Mouse (Mus musculus) intestine, embryonic 15.5 days (tissue): Measurements from ENCODE around the gene Dok1. TPM values are rescaled to one million over a fixed set of nuclear protein-coding genes. Genes with fewer than 3 reads are reported as not detected.

Source experiments
- ATAC-seq: fragments of 200-750 bp; cut with Nextera tagmentation; 2 replicates; pipeline ENCODE4 v1.8.0; 2017; ENCODE audit warnings: moderate TSS enrichment, moderate library complexity
- H3K27ac ChIP-seq: fragments of 300-500 bp; sonication (generic); 2 replicates; pipeline ENCODE4 v1.5.1; 2015; ENCODE audit warnings: mild to moderate bottlenecking, inconsistent platforms
- H3K27me3 ChIP-seq: fragments of 300-500 bp; sonication (generic); replicated peaks from 2 replicates; pipeline ENCODE4 v1.6.1; 2015; ENCODE audit warnings: inconsistent platforms
- H3K36me3 ChIP-seq: fragments of 300-500 bp; sonication (generic); 2 replicates; pipeline ENCODE4 v1.6.1; 2015; ENCODE audit warnings: inconsistent platforms
- H3K4me1 ChIP-seq: fragments of 300-500 bp; sonication (generic); replicated peaks from 2 replicates; pipeline ENCODE4 v1.6.1; 2015; ENCODE audit warnings: inconsistent platforms
- H3K4me2 ChIP-seq: fragments of 300-500 bp; sonication (generic); replicated peaks from 2 replicates; pipeline ENCODE4 v1.6.1; 2015; ENCODE audit warnings: mild to moderate bottlenecking, inconsistent platforms
- H3K4me3 ChIP-seq: fragments of 300-500 bp; sonication (generic); replicated peaks from 2 replicates; pipeline ENCODE4 v1.5.1; 2015; ENCODE audit warnings: inconsistent platforms
- H3K9ac ChIP-seq: fragments of 300-500 bp; sonication (generic); 2 replicates; pipeline ENCODE4 v1.6.1; 2015; ENCODE audit warnings: inconsistent platforms
- H3K9me3 ChIP-seq: fragments of 300-500 bp; sonication (generic); 2 replicates; pipeline ENCODE4 v1.6.1; 2016; ENCODE audit warnings: inconsistent platforms
- WGBS: fragments of 180-500 bp; shearing (Covaris S2); methylation state at CpG from one replicate; pipeline ENCODE4 v1.1.7; 2015; 5-methylcytosine and 5-hydroxymethylcytosine counted together
- polyA plus RNA-seq: library from polyadenylated mRNA; unstranded; fragments of >200 nt; fragmentation: Nextera tagmentation; extraction: Ambion mirVana; gene quantifications from 2 replicates; pipeline ENCODE4 v1.2.1, GENCODE M21; 2015

Dok1 gene
- polyA plus RNA-seq, result 9.7 and 9.8 TPM in 2 replicates

GRCm38 (mm10) chr6:83033249-83034185, at the start of gene Dok1, which contains the start of gene Loxl3:
Gene Dok1, minus strand, starts transcription at chr6:83033471.
Gene Loxl3, plus strand, starts transcription at chr6:83034173.
- ATAC-seq, result peak; percentile 92
- WGBS, result under 1% methylated on average over 51 of the region's 51 CpGs
- H3K27me3 ChIP-seq, result peaks cover 9% of the 10 kb centered on the region

GRCm38 (mm10) chr6:83080210-83080609, 46.9 kb upstream of the Dok1 start:
- Histone ChIP-seq H3K27me3 (peaks cover 46% of the 10 kb centered on the region), H3K27ac (no peak overlapping the region), H3K4me1 (peaks cover 3% of the 10 kb centered on the region; the same call in 1 of the 2 replicates), H3K9ac (no peak overlapping the region), H3K9me3 (no peaks in the 10 kb centered on the region), H3K36me3 (peaks cover 6% of the 10 kb centered on the region; the same call in 1 of the 2 replicates), H3K4me2 (no peak overlapping the region), H3K4me3 (no peak overlapping the region)
- 91% methylated on average over 5 of the region's 5 CpGs for WGBS
- ATAC-seq, result no peak

More at GRCm38 (mm10) chr6:83033249-83034185, at the start of gene Dok1, which contains the start of gene Loxl3:
- peak within 1 kb of the TSS; percentile 68 for H3K9ac ChIP-seq
- H3K36me3 ChIP-seq, result 0 out of 2 replicates have a peak, but pooled peaks cover 3% of the 10 kb centered on the region
- H3K4me2 ChIP-seq, result peak within 1 kb of the TSS; percentile 90
- peak within 1 kb of the TSS; percentile 66 for H3K4me3 ChIP-seq
- H3K4me1 ChIP-seq, result peaks cover 22% of the 10 kb centered on the region
- H3K9me3 ChIP-seq, result no peaks in the 10 kb centered on the region
- H3K27ac ChIP-seq, result peak within 1 kb of the TSS; percentile 88

GRCm38 (mm10) chr6:83078324-83078858, 45.1 kb upstream of the Dok1 start:
- WGBS, result under 1% methylated on average over 46 of the region's 46 CpGs
- Histone ChIP-seq H3K27me3 (peaks cover 43% of the 10 kb centered on the region), H3K27ac (peak overlapping the region; percentile 77), H3K4me1 (peaks cover 3% of the 10 kb centered on the region; the same call in 1 of the 2 replicates), H3K4me3 (peak overlapping the region; percentile 78), H3K9ac (peak overlapping the region; percentile 62), H3K4me2 (peak overlapping the region; percentile 89), H3K36me3 (peaks cover 6% of the 10 kb centered on the region; the same call in 1 of the 2 replicates), H3K9me3 (no peaks in the 10 kb centered on the region)
- peak; percentile 96 for ATAC-seq

- WGBS, result under 1% methylated on average over 54 of the region's 54 CpGs
- ATAC-seq, result peak; percentile 62
- H3K27me3 ChIP-seq, result peaks cover 39% of the 10 kb centered on the region
- H3K4me3 ChIP-seq, result peak within 1 kb of the TSS; percentile 78
- H3K27ac ChIP-seq, result peak within 1 kb of the TSS; percentile 77
- H3K9ac ChIP-seq, result peak within 1 kb of the TSS; percentile 62
- no peaks in the 10 kb centered on the region for H3K9me3 ChIP-seq
- H3K4me1 ChIP-seq, result peaks cover 3% of the 10 kb centered on the region; the same call in 1 of the 2 replicates
- peaks cover 6% of the 10 kb centered on the region; the same call in 1 of the 2 replicates for H3K36me3 ChIP-seq
- H3K4me2 ChIP-seq, result peak within 1 kb of the TSS; percentile 89
These were observed 44.5 kb upstream of the Dok1 start, which contains the start of gene Pcgf1 for GRCm38 (mm10) chr6:83077630-83078323. Gene Pcgf1, plus strand, starts transcription at chr6:83077869.

- peaks cover 65% of the 10 kb centered on the region for H3K27me3 ChIP-seq
- no peak overlapping the region for H3K27ac ChIP-seq
- no peaks in the 10 kb centered on the region for H3K36me3 ChIP-seq
- H3K9ac ChIP-seq, result no peak overlapping the region
- no peak overlapping the region for H3K4me2 ChIP-seq
- peaks cover 16% of the 10 kb centered on the region for H3K4me1 ChIP-seq
- whole genome bisulfite sequencing, result 24% methylated on average over 2 of the region's 2 CpGs
- ATAC-seq, result no peak
- H3K9me3 ChIP-seq, result no peaks in the 10 kb centered on the region
- no peak overlapping the region for H3K4me3 ChIP-seq
These were observed 41.7 kb upstream of the Dok1 start for GRCm38 (mm10) chr6:83074979-83075378.

- Histone ChIP-seq H3K4me1 (peaks cover 29% of the 10 kb centered on the region), H3K9me3 (no peaks in the 10 kb centered on the region), H3K4me2 (peak overlapping the region; percentile 40), H3K27me3 (peaks cover 92% of the 10 kb centered on the region), H3K4me3 (peak overlapping the region; percentile 37; the same call in 1 of the 2 replicates), H3K9ac (no peak overlapping the region), H3K36me3 (no peaks in the 10 kb centered on the region), H3K27ac (peak overlapping the region; percentile 44)
- 2% methylated on average over 24 of the region's 24 CpGs for WGBS
- peak; percentile 64 for ATAC-seq
These were observed 37.9 kb upstream of the Dok1 start for GRCm38 (mm10) chr6:83071220-83071619.

GRCm38 (mm10) chr6:83070311-83071219, 37.3 kb upstream of the Dok1 start:
- WGBS, result 1% methylated on average over 58 of the region's 58 CpGs
- Histone ChIP-seq H3K4me3 (peak overlapping the region; percentile 37), H3K27me3 (peaks cover 91% of the 10 kb centered on the region), H3K9me3 (no peaks in the 10 kb centered on the region), H3K4me1 (peaks cover 29% of the 10 kb centered on the region), H3K4me2 (peak overlapping the region; percentile 65), H3K9ac (0 out of 2 replicates have a peak overlapping the region, but pooled peaks have one; percentile 9), H3K36me3 (no peaks in the 10 kb centered on the region), H3K27ac (peak overlapping the region; percentile 44)
- ATAC-seq, result peak; percentile 39

- peaks cover 91% of the 10 kb centered on the region for H3K27me3 ChIP-seq
- peak within 1 kb of the TSS; percentile 9 for H3K9ac ChIP-seq
- H3K27ac ChIP-seq, result peak within 1 kb of the TSS; percentile 44
- peaks cover 29% of the 10 kb centered on the region for H3K4me1 ChIP-seq
- no peaks in the 10 kb centered on the region for H3K9me3 ChIP-seq
- no peak for ATAC-seq
- peak within 1 kb of the TSS; percentile 65 for H3K4me2 ChIP-seq
- WGBS, result 0% methylated on average over 10 of the region's 10 CpGs
- H3K4me3 ChIP-seq, result peak within 1 kb of the TSS; percentile 37
- H3K36me3 ChIP-seq, result no peaks in the 10 kb centered on the region
These were observed 36.8 kb upstream of the Dok1 start, which contains the start of gene Tlx2 for GRCm38 (mm10) chr6:83070247-83070310. Gene Tlx2, minus strand, starts transcription at chr6:83070293.

GRCm38 (mm10) chr6:83069488-83070246, 36.4 kb upstream of the Dok1 start:
- no peaks in the 10 kb centered on the region for H3K9me3 ChIP-seq
- H3K4me1 ChIP-seq, result peaks cover 29% of the 10 kb centered on the region
- WGBS, result 1% methylated on average over 69 of the region's 69 CpGs
- H3K27me3 ChIP-seq, result peaks cover 93% of the 10 kb centered on the region
- H3K27ac ChIP-seq, result no peak overlapping the region
- H3K36me3 ChIP-seq, result no peaks in the 10 kb centered on the region
- no peak for ATAC-seq
- H3K9ac ChIP-seq, result peak overlapping the region; percentile 9
- H3K4me2 ChIP-seq, result peak overlapping the region; percentile 65
- H3K4me3 ChIP-seq, result peak overlapping the region; percentile 37

- no peak for ATAC-seq
- Histone ChIP-seq H3K27me3 (peaks cover 93% of the 10 kb centered on the region), H3K9me3 (no peaks in the 10 kb centered on the region), H3K27ac (no peak overlapping the region), H3K9ac (peak overlapping the region; percentile 13; the same call in 1 of the 2 replicates), H3K4me3 (peak overlapping the region; percentile 37), H3K4me1 (peaks cover 29% of the 10 kb centered on the region), H3K4me2 (peak overlapping the region; percentile 65), H3K36me3 (no peaks in the 10 kb centered on the region)
- under 1% methylated on average over 81 of the region's 81 CpGs for WGBS
These were observed 35.6 kb upstream of the Dok1 start for GRCm38 (mm10) chr6:83068706-83069487.
